Mouse (Mus musculus): ENCODE data around the gene Vsig8. TPM values are rescaled to one million over a fixed set of nuclear protein-coding genes. Genes with fewer than 3 reads are reported as not detected.
A peak's percentile ranks its signal among the peaks of the same experiment; 100 is the strongest.

Vsig8 gene
- polyA plus RNA-seq, 1 experiment from 2014 or later = not detected

DNA sequence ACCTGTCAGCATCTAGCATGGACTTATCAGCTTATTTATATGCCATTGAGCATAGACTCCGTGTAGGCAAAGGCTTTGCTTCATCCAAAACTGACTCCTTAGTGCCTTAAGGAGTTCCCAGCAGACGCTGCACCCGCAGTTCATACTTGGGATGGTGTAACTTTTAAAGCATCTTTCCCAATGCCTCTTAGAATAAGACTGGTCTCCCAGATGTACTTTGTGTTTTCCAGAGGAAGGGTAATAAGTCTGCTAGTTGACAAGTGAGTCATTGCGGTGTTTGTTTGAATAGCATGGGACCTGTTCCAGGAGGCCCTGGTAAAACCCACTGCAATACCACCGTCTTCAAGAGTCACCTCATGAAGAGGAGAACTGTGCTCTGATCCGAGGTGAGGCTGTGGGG is 24.4 kb downstream of the Vsig8 start:
- H3K9ac ChIP-seq (replicated peaks; ENCODE audit: low read length) = no peak overlapping the region
- H3K9me3 ChIP-seq (replicated peaks; ENCODE audit: control insufficient read depth, low read length) = no peaks in the 10 kb centered on the region
- H3K4me1 ChIP-seq (ENCODE audit: control insufficient read depth, insufficient read depth, low read length) = no peaks in the 10 kb centered on the region
- H3K27ac ChIP-seq (replicated peaks; ENCODE audit: low read depth, low read length) = no peak overlapping the region
- H3K4me2 ChIP-seq (ENCODE audit: low read depth, low read length) = no peak overlapping the region
- DNase-seq (ENCODE audit: low spot score) = no peak
- 79% methylated on average over 6 of the region's 6 CpGs for WGBS
- no peak for ATAC-seq (replicated peaks; ENCODE audit: insufficient number of reproducible peaks, low FRiP score, low TSS enrichment, low read depth)
- no peaks in the 10 kb centered on the region; the same call in 1 of the 2 replicates for H3K27me3 ChIP-seq (ENCODE audit: control insufficient read depth, insufficient read depth, low read length)
- no peaks in the 10 kb centered on the region for H3K36me3 ChIP-seq (replicated peaks; ENCODE audit: control insufficient read depth, insufficient read depth, low read depth, low read length)
- no peak overlapping the region for H3K4me3 ChIP-seq (ENCODE audit: low read depth, low read length)

GRCm38 (mm10) chr1:172582436-172582835 is 26.7 kb downstream of the Vsig8 start:
- Histone ChIP-seq H3K4me1 (ENCODE audit: control insufficient read depth, insufficient read depth, low read length) (no peaks in the 10 kb centered on the region), H3K4me2 (ENCODE audit: low read depth, low read length) (no peak overlapping the region), H3K9ac (replicated peaks; ENCODE audit: low read length) (no peak overlapping the region), H3K36me3 (replicated peaks; ENCODE audit: control insufficient read depth, insufficient read depth, low read depth, low read length) (no peaks in the 10 kb centered on the region), H3K4me3 (ENCODE audit: low read depth, low read length) (no peak overlapping the region), H3K9me3 (replicated peaks; ENCODE audit: control insufficient read depth, low read length) (no peaks in the 10 kb centered on the region), H3K27me3 (ENCODE audit: control insufficient read depth, insufficient read depth, low read length) (no peaks in the 10 kb centered on the region; the same call in 1 of the 2 replicates), H3K27ac (replicated peaks; ENCODE audit: low read depth, low read length) (no peak overlapping the region)
- 85% methylated on average over 8 of the region's 8 CpGs for WGBS
- ATAC-seq (replicated peaks; ENCODE audit: insufficient number of reproducible peaks, low FRiP score, low TSS enrichment, low read depth) (no peak), DNase-seq (ENCODE audit: low spot score) (no peak)

DNA sequence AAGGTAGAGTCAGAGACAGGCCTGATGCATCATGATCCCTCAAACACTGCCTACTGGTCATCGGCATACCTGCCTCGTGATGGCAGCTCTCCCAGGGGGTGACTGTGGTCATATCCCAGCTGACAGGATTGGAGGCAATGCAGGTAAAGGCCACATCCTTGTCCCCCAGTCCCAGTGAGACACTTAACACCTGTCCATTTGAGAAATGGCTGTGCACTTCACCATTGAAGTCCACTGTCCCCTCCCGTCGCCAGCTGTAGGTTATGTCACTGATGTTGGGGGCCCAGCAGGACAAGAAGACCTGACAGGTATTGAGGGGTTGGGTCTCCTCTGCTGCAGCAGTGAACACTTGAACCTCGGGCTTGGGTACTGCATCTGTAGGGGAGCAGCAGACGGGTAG is 28.5 kb downstream of the Vsig8 start:
- H3K36me3 ChIP-seq (replicated peaks; ENCODE audit: control insufficient read depth, insufficient read depth, low read depth, low read length) = no peaks in the 10 kb centered on the region
- no peak overlapping the region for H3K4me3 ChIP-seq (ENCODE audit: low read depth, low read length)
- DNase-seq (ENCODE audit: low spot score) (no peak), ATAC-seq (replicated peaks; ENCODE audit: insufficient number of reproducible peaks, low FRiP score, low TSS enrichment, low read depth) (no peak)
- H3K4me1 ChIP-seq (ENCODE audit: control insufficient read depth, insufficient read depth, low read length) = no peaks in the 10 kb centered on the region
- WGBS = 91% methylated on average over 6 of the region's 6 CpGs
- no peak overlapping the region for H3K27ac ChIP-seq (replicated peaks; ENCODE audit: low read depth, low read length)
- H3K9me3 ChIP-seq (replicated peaks; ENCODE audit: control insufficient read depth, low read length) = no peaks in the 10 kb centered on the region
- no peaks in the 10 kb centered on the region; the same call in 1 of the 2 replicates for H3K27me3 ChIP-seq (ENCODE audit: control insufficient read depth, insufficient read depth, low read length)
- no peak overlapping the region for H3K9ac ChIP-seq (replicated peaks; ENCODE audit: low read length)
- H3K4me2 ChIP-seq (ENCODE audit: low read depth, low read length) = no peak overlapping the region

DNA sequence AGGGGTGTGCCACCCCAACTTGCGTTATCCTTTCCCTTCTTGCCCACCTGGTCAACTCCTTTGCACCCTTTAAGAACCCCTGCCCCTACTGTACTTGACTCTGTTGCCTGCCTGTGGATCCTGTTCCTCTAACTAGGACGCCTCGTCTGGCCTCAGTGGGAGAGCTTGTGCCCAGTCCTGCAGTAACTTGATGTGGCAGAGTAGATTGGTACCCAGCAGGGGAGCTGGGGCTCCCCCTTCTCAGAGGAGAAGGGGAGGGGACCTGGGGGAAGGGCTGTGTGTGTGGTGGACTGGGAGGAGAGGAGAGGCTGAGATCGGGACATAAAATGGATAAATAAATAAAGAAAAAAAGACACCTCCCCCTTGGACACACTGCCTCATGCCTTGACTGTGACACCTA is 29.3 kb downstream of the Vsig8 start:
- no peaks in the 10 kb centered on the region; the same call in 1 of the 2 replicates for H3K27me3 ChIP-seq (ENCODE audit: control insufficient read depth, insufficient read depth, low read length)
- WGBS = 47% methylated on average over 4 of the region's 4 CpGs
- H3K9me3 ChIP-seq (replicated peaks; ENCODE audit: control insufficient read depth, low read length) = no peaks in the 10 kb centered on the region
- DNase-seq (ENCODE audit: low spot score) = no peak
- H3K4me1 ChIP-seq (ENCODE audit: control insufficient read depth, insufficient read depth, low read length) = no peaks in the 10 kb centered on the region
- no peak overlapping the region for H3K27ac ChIP-seq (replicated peaks; ENCODE audit: low read depth, low read length)
- no peak overlapping the region for H3K9ac ChIP-seq (replicated peaks; ENCODE audit: low read length)
- H3K4me3 ChIP-seq (ENCODE audit: low read depth, low read length) = no peak overlapping the region
- H3K36me3 ChIP-seq (replicated peaks; ENCODE audit: control insufficient read depth, insufficient read depth, low read depth, low read length) = no peaks in the 10 kb centered on the region
- no peak for ATAC-seq (replicated peaks; ENCODE audit: insufficient number of reproducible peaks, low FRiP score, low TSS enrichment, low read depth)
- no peak overlapping the region for H3K4me2 ChIP-seq (ENCODE audit: low read depth, low read length)

DNA sequence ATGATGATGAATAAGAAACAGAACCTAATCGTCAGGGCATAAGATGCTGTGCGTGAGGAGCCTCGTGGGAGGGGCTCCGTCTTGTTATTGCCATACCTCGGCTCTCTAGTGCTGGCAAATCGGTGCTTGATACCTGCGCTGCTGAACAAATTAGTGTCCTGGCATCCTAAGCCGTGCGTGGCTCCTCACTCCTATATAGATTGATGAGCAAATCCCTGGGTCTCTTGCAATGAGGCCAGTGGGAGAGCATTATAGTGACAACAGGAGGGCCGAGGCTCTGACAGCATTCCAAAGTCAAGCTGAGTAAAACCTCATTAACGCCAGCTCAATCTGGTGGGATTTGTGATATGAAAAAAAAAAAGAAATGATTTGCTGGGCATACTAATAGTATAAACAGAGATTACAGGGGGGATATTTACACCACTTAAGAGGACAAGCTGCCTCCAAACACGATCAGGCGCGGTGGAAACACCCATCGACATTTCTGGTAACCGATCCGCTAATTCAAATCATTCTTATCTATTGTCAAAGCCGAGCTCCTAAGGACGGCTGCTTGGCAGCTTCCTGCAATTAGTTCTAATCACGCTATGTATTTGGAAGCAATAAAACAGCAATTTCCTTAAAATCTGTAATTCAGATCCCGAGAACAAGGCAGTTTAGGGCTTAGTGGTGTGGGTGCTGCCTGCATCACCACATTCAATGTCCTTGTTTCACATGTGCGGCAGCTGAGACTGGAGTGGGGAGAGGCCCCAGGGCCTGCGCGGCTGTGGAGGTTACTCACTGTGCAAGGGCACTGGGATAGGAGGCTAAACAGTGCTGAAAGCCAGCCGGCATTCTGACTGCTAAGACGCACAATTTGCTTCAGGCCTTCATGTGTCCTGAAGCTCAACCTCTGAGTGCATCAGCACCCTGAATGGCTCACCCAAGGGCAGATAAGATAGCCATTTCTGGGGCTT is 30.2 kb downstream of the Vsig8 start:
- Histone ChIP-seq H3K4me1 (ENCODE audit: control insufficient read depth, insufficient read depth, low read length) (no peaks in the 10 kb centered on the region), H3K36me3 (replicated peaks; ENCODE audit: control insufficient read depth, insufficient read depth, low read depth, low read length) (no peaks in the 10 kb centered on the region), H3K4me2 (ENCODE audit: low read depth, low read length) (no peak overlapping the region), H3K27ac (replicated peaks; ENCODE audit: low read depth, low read length) (no peak overlapping the region), H3K9me3 (replicated peaks; ENCODE audit: control insufficient read depth, low read length) (no peaks in the 10 kb centered on the region), H3K4me3 (ENCODE audit: low read depth, low read length) (no peak overlapping the region), H3K27me3 (ENCODE audit: control insufficient read depth, insufficient read depth, low read length) (no peaks in the 10 kb centered on the region; the same call in 1 of the 2 replicates), H3K9ac (replicated peaks; ENCODE audit: low read length) (no peak overlapping the region)
- DNase-seq (ENCODE audit: low spot score) = peak; percentile 36
- peak; percentile 56; the same call in 1 of the 2 replicates for ATAC-seq (replicated peaks; ENCODE audit: insufficient number of reproducible peaks, low FRiP score, low TSS enrichment, low read depth)
- 25% methylated on average over 26 of the region's 26 CpGs for WGBS

GRCm38 (mm10) chr1:172590385-172590784 is 34.6 kb downstream of the Vsig8 start, which contains the start of gene Slamf8:
TSS of gene Slamf8 (minus strand) at chr1:172590568.
- H3K4me1 ChIP-seq (ENCODE audit: control insufficient read depth, insufficient read depth, low read length) = no peaks in the 10 kb centered on the region
- WGBS = 87% methylated on average over 7 of the region's 7 CpGs

DNA sequence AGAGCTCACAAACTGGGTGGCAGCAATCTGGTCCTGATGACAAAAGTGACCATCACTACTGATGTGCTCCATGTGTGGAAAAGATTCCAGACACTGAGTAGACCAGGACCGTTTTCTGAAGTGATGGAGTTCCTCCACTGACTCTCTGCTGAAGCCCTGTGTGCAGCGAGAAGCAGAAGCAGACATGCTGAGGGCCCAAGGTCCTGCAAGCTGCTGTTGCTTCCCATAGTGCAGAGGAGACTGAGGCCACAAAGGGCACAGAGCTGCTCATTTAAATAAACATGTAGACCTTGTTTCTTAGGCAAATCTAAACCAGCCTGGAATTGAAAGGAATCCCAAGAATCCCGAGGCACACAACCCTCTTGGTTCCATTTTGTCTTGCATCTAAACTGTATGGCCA is 37.6 kb downstream of the Vsig8 start:
- Histone ChIP-seq H3K4me3 (ENCODE audit: low read depth, low read length) (no peak overlapping the region), H3K4me1 (ENCODE audit: control insufficient read depth, insufficient read depth, low read length) (no peaks in the 10 kb centered on the region), H3K9ac (replicated peaks; ENCODE audit: low read length) (no peak overlapping the region), H3K36me3 (replicated peaks; ENCODE audit: control insufficient read depth, insufficient read depth, low read depth, low read length) (no peaks in the 10 kb centered on the region), H3K4me2 (ENCODE audit: low read depth, low read length) (no peak overlapping the region), H3K27ac (replicated peaks; ENCODE audit: low read depth, low read length) (no peak overlapping the region), H3K27me3 (ENCODE audit: control insufficient read depth, insufficient read depth, low read length) (no peaks in the 10 kb centered on the region), H3K9me3 (replicated peaks; ENCODE audit: control insufficient read depth, low read length) (no peaks in the 10 kb centered on the region)
- ATAC-seq (replicated peaks; ENCODE audit: insufficient number of reproducible peaks, low FRiP score, low TSS enrichment, low read depth) (no peak), DNase-seq (ENCODE audit: low spot score) (no peak)
- 62% methylated on average over 3 of the region's 3 CpGs for WGBS

More at GRCm38 (mm10) chr1:172590385-172590784, 34.6 kb downstream of the Vsig8 start, which contains the start of gene Slamf8:
- ATAC-seq (replicated peaks; ENCODE audit: insufficient number of reproducible peaks, low FRiP score, low TSS enrichment, low read depth) (no peak), DNase-seq (ENCODE audit: low spot score) (no peak)
- H3K4me2 ChIP-seq (ENCODE audit: low read depth, low read length) = no peak within 1 kb of the TSS
- H3K9me3 ChIP-seq (replicated peaks; ENCODE audit: control insufficient read depth, low read length) = no peaks in the 10 kb centered on the region
- no peaks in the 10 kb centered on the region for H3K36me3 ChIP-seq (replicated peaks; ENCODE audit: control insufficient read depth, insufficient read depth, low read depth, low read length)
- no peak within 1 kb of the TSS for H3K9ac ChIP-seq (replicated peaks; ENCODE audit: low read length)
- H3K4me3 ChIP-seq (ENCODE audit: low read depth, low read length) = no peak within 1 kb of the TSS
- H3K27ac ChIP-seq (replicated peaks; ENCODE audit: low read depth, low read length) = no peak within 1 kb of the TSS
- H3K27me3 ChIP-seq (ENCODE audit: control insufficient read depth, insufficient read depth, low read length) = no peaks in the 10 kb centered on the region

- H3K4me3 ChIP-seq (ENCODE audit: low read depth, low read length) = no peak overlapping the region
- 90% methylated on average over 2 of the region's 2 CpGs for WGBS
- ATAC-seq (replicated peaks; ENCODE audit: insufficient number of reproducible peaks, low FRiP score, low TSS enrichment, low read depth) (no peak), DNase-seq (ENCODE audit: low spot score) (no peak)
- no peaks in the 10 kb centered on the region for H3K27me3 ChIP-seq (ENCODE audit: control insufficient read depth, insufficient read depth, low read length)
- no peaks in the 10 kb centered on the region for H3K36me3 ChIP-seq (replicated peaks; ENCODE audit: control insufficient read depth, insufficient read depth, low read depth, low read length)
- H3K9me3 ChIP-seq (replicated peaks; ENCODE audit: control insufficient read depth, low read length) = no peaks in the 10 kb centered on the region
- H3K4me1 ChIP-seq (ENCODE audit: control insufficient read depth, insufficient read depth, low read length) = no peaks in the 10 kb centered on the region
- H3K4me2 ChIP-seq (ENCODE audit: low read depth, low read length) = no peak overlapping the region
- H3K9ac ChIP-seq (replicated peaks; ENCODE audit: low read length) = no peak overlapping the region
- no peak overlapping the region for H3K27ac ChIP-seq (replicated peaks; ENCODE audit: low read depth, low read length)
Observed at GRCm38 (mm10) chr1:172593956-172594355, 38.2 kb downstream of the Vsig8 start.

Data from embryonic facial prominence, embryonic 11.5 days (tissue).